7 mouse cellular contexts compared by ENCODE assay signal in genomic region chr5:35713649-35714354, GRCm38 (mm10). TPM values are rescaled to one million over a fixed set of nuclear protein-coding genes. Genes with fewer than 3 reads are reported as not detected.
DNase-seq lines count a peak whose midpoint lies in the region; ATAC-seq lines count a peak whose summit lies in the region.

No protein-coding gene starts in this region.

- whole genome bisulfite sequencing in forebrain, embryonic 14.5 days = 57% methylated on average over 13 of the region's 13 CpGs
- WGBS in hindbrain, embryonic 11.5 days = 51% methylated on average over 13 of the region's 13 CpGs

- no peaks in the 10 kb centered on the region for H3K36me3 ChIP-seq in forebrain, embryonic 14.5 days (ENCODE audit: control insufficient read depth, insufficient read depth, low read length)
- no peaks in the 10 kb centered on the region for H3K36me3 ChIP-seq in hindbrain, embryonic 11.5 days (ENCODE audit: control insufficient read depth, insufficient read depth, low read length)

- H3K9me3 ChIP-seq in forebrain, embryonic 14.5 days (replicated peaks; ENCODE audit: control insufficient read depth, low read length) = no peaks in the 10 kb centered on the region
- no peaks in the 10 kb centered on the region for H3K9me3 ChIP-seq in hindbrain, embryonic 11.5 days (ENCODE audit: control insufficient read depth, low read length)

- ATAC-seq in cerebellum, adult (ENCODE audit: insufficient number of reproducible peaks, low FRiP score, low TSS enrichment) = peak; percentile 90
- peak; percentile 91 for ATAC-seq in forebrain, embryonic 14.5 days
- ATAC-seq in hindbrain, embryonic 11.5 days (ENCODE audit: low FRiP score) = peak; percentile 71

- H3K4me2 ChIP-seq in forebrain, embryonic 14.5 days (ENCODE audit: low read length) = no peak overlapping the region
- no peak overlapping the region for H3K4me2 ChIP-seq in hindbrain, embryonic 11.5 days (replicated peaks; ENCODE audit: low read depth, low read length)

- no peaks in the 10 kb centered on the region for H3K27me3 ChIP-seq in forebrain, embryonic 14.5 days (replicated peaks; ENCODE audit: control insufficient read depth, insufficient read depth, low read length)
- no peaks in the 10 kb centered on the region for H3K27me3 ChIP-seq in hindbrain, embryonic 11.5 days (ENCODE audit: control insufficient read depth, insufficient read depth, low read length)

- H3K27ac ChIP-seq in forebrain, embryonic 14.5 days (ENCODE audit: low read depth, low read length) = no peak overlapping the region
- H3K27ac ChIP-seq in hindbrain, embryonic 11.5 days (ENCODE audit: low read depth, low read length) = no peak overlapping the region

- H3K4me3 ChIP-seq in forebrain, embryonic 14.5 days (ENCODE audit: low read depth, low read length) = no peak overlapping the region
- H3K4me3 ChIP-seq in hindbrain, embryonic 11.5 days (ENCODE audit: low read depth, low read length) = no peak overlapping the region

- no peak overlapping the region for H3K9ac ChIP-seq in forebrain, embryonic 14.5 days (ENCODE audit: low read length)
- H3K9ac ChIP-seq in hindbrain, embryonic 11.5 days (ENCODE audit: low read depth, low read length) = no peak overlapping the region

- peak; percentile 91 for DNase-seq in NIH3T3 (ENCODE audit: low read depth)
- DNase-seq in forebrain, embryonic 14.5 days (ENCODE audit: low spot score) = peak; percentile 90
- DNase-seq in hindbrain, embryonic 11.5 days (ENCODE audit: low spot score) = peak; percentile 87
- peak; percentile 41 for DNase-seq in left cerebral cortex, adult 11 months (ENCODE audit: low spot score)
- peak; percentile 63 to 76 for DNase-seq in lung, postnatal 4 days
- peak; percentile 64 to 74 for DNase-seq in right cerebral cortex, adult 2 months (ENCODE audit: low spot score in 2 of 2)

- no peaks in the 10 kb centered on the region for H3K4me1 ChIP-seq in forebrain, embryonic 14.5 days (ENCODE audit: control insufficient read depth, insufficient read depth, low read length)
- H3K4me1 ChIP-seq in hindbrain, embryonic 11.5 days (replicated peaks; ENCODE audit: control insufficient read depth, insufficient read depth, low read length) = no peaks in the 10 kb centered on the region

RNA-seq across cellular contexts. Expression of gene Sh3tc1, which starts 26.0 kb away (rescaled TPM):
- 1.3 and 2.2 TPM in 2 replicates for polyA plus RNA-seq in forebrain, embryonic 14.5 days (2014; fragmentation: Nextera tagmentation; extraction: Ambion mirVana)
- 1.5 and 2.4 TPM in 2 replicates for polyA plus RNA-seq in hindbrain, embryonic 11.5 days (2014; fragmentation: Nextera tagmentation; extraction: Ambion mirVana)

RNA-seq across cellular contexts. Expression of gene Htra3, which starts 34.2 kb away (rescaled TPM):
- polyA plus RNA-seq in forebrain, embryonic 14.5 days (2014; fragmentation: Nextera tagmentation; extraction: Ambion mirVana) = 7.8 and 10.0 TPM in 2 replicates
- 4.7 and 6.2 TPM in 2 replicates for polyA plus RNA-seq in hindbrain, embryonic 11.5 days (2014; fragmentation: Nextera tagmentation; extraction: Ambion mirVana)

RNA-seq across cellular contexts. Expression of gene Ablim2, which starts 43.9 kb away (rescaled TPM):
- 4.7 and 7.4 TPM in 2 replicates for polyA plus RNA-seq in forebrain, embryonic 14.5 days (2014; fragmentation: Nextera tagmentation; extraction: Ambion mirVana)
- polyA plus RNA-seq in hindbrain, embryonic 11.5 days (2014; fragmentation: Nextera tagmentation; extraction: Ambion mirVana) = 0.60 and 0.82 TPM in 2 replicates

Comparison
In these comparisons a context has a peak if more than half of its experiments do, and no peak if none do; other contexts are left out.
1. DNase-seq: peak in every context shown above with its lines; median percentile 91 in NIH3T3; 90 in forebrain, embryonic 14.5 days; 87 in hindbrain, embryonic 11.5 days; 70 in lung, postnatal 4 days; 69 in right cerebral cortex, adult 2 months; 41 in left cerebral cortex, adult 11 months.